Mouse (Mus musculus) liver, embryonic 15.5 days (tissue): ENCODE results near the gene Dab2ip. TPM values are rescaled to one million over a fixed set of nuclear protein-coding genes. Genes with fewer than 3 reads are reported as not detected.

ENCODE experiments used
- polyA plus RNA-seq: library from polyadenylated mRNA; unstranded; fragments of >200 nt; fragmentation: Nextera tagmentation; extraction: Ambion mirVana; gene quantifications from 2 replicates; pipeline ENCODE4 v1.2.1, GENCODE M21; 2015

Gene Dab2ip
- polyA plus RNA-seq, 1 experiment from 2014 or later = 7.7 TPM

Other genes with a start within 250 kb of the Dab2ip start
- gene Stom, start 221.3 kb upstream of the Dab2ip start, polyA plus RNA-seq = 169 and 191 TPM in 2 replicates
- gene 4930568D16Rik, start 190.5 kb upstream of the Dab2ip start, polyA plus RNA-seq = not detected in 2 replicates
- not detected in 2 replicates for gene 4930402F06Rik, start 161.1 kb upstream of the Dab2ip start, polyA plus RNA-seq
- 9.0 and 9.1 TPM in 2 replicates for gene Ggta1, start 95.0 kb upstream of the Dab2ip start, polyA plus RNA-seq